Mouse (Mus musculus): ENCODE measurements around the gene Wwox. TPM values are rescaled to one million over a fixed set of nuclear protein-coding genes. Genes with fewer than 3 reads are reported as not detected.

Wwox gene
- polyA plus RNA-seq, 1 experiment from 2014 or later, result 11.5 TPM

DNA sequence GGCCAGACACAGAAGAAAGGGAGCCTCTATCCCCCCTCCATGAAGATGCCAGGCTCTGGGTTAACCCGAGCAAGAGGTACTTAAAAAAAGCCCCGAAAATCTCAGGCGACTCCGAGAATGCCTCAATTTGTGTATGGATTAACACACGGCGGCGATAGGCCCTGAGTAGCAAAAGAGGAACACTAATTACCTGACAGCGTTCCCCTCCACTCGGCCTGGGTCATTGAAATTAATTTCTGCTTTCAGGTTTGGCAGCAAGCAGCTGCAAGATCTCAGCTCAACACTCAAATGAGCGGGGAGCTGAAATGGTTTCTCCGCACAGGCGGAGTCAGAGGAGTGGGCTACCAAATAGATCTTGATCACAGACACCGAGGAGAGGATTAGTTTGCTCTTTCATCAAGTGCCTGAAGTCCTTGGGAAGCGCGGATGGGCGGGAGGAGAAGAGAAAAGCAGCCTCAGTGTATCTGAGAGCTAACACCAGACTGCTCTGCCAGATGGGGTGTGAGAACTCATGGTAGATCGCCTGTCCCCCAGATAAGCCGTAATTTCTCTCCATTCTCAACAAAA lies 445.7 kb downstream of the Wwox start:
- DNase-seq (ENCODE audit: low spot score), result no peak

DNA sequence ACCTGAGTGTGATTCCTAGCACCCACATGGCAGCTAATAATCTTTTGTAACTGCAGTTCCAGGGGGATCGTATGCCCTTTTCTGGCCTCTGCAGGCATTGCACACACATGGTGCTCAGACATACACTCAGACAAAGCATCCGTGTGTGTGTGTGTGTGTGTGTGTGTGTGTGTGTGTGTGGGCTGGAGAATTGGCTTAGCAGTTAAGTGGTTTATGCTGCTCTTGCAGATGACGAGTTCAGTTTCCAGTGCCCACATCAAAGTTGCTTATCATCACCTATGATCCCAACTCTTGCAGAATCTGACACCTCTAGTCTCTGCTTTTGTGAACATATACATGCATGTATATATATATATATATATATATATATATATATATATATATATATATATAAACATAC lies 448.9 kb downstream of the Wwox start:
- DNase-seq (ENCODE audit: low spot score), result no peak

DNA sequence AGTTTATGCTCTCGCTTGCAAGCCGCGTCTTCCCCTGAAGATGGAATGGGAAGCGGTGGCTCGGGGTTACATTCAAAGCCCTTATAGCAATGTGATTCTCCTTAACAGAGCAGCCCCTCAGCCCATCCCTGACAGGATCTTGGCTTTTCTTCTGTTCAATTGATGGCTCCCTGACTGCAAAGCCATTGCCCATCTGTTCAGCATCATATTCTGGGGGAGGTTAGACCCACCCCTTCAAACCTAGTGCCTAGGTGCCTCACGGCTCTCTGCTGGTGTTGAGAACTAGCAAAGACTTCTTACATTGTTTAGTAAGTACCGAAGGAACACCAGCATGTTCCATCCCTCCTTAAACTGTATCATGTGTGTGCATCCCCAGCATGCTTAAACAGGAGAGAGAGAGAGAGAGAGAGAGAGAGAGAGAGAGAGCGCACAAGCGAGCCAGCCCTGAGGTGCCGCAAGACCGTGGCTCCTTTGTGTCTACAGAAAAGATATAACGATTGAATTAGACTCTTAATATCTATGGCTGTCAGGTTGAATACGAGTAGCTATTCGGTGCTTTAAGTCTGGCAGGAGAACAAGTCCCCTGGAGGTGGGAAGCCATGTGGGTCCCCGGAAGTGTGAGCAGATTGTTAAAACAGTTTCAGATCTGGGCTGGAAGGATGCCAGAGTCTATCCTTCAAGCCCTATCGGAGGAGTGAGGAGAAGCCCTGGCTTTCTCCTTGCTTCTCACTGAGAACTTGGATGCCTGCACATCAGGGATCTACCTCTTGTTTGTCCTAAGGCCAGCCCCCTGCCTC lies 450.3 kb downstream of the Wwox start:
- no peak for DNase-seq (ENCODE audit: low spot score)

DNA sequence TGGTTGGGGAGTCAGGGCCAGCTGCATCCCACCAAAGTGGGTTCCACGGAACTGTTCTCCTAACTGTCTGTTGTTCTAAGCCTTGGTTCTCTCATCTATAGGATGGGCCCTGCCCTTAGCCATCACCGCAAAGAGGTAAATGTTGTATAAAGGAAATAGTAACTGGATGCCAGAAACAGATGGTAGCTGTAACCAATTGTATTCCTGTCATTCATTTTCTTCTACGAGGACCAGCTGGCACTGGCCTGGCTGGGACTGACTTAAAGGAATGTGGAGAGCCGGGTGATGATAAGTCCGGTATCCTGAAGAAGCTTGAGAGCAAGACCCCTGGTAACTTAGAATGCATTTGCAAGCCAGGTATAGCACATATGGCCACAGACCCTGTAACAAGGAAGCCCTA lies 451.0 kb downstream of the Wwox start:
- DNase-seq (ENCODE audit: low spot score), result no peak

DNA sequence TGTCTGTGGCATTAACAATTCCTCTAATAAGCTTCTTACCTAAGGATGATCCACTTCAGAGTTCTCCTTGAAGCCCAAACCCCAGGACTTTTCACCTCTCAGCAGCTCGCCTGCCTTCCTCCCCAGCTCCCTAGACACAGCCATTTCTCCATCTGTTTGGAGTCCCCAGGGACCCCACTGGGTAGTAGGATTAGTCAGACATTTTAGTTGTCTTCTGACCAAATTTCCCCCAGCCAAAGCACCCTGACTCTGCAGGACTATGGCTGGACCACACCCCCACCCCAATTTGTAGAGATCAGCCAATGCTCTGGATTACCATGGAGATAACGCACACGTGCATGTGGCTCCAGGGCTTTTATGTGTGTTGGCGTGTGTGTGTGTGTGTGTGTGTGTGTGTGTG lies 451.8 kb downstream of the Wwox start:
- no peak for DNase-seq (ENCODE audit: low spot score)

DNA sequence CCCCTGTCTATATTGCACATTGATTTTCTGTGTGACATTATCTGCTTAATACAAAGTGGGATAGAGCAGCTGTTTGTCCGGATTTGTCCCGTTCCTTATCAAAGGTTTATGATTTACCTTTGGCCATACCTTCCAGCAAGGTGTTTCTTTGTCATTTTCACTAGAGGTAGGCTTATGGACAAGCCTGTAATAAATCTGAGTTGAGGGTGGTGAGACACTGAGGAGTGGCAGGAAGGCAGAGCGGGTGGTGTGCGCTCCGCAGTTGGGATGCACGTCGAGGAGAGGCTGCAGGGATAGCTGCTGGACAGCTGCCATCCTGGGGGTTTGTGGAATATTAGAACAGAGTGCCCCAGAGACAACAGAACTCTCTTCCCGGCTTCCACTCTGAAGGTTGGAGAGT lies 458.0 kb downstream of the Wwox start:
- no peak for DNase-seq (ENCODE audit: low spot score)

DNA sequence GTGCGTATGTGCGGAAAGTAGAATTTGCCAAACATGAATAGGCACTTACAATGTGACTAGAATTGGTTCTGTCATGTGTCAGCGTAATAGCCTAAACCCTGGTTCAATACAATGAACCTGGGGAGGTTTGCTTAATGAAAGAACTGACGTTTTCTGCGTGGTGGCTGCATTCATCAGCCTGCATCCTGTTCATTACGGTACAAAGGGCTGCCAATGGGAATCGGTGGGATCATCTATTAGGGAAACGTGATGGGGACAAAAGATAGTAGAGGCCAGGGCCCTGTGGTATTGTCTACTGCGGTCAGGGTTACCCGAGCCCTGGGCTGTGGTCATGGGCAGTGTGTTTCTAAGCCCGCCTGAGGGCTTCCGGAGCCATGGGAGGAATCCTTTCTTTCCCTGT lies 459.7 kb downstream of the Wwox start:
- DNase-seq (ENCODE audit: low spot score), result no peak

DNA sequence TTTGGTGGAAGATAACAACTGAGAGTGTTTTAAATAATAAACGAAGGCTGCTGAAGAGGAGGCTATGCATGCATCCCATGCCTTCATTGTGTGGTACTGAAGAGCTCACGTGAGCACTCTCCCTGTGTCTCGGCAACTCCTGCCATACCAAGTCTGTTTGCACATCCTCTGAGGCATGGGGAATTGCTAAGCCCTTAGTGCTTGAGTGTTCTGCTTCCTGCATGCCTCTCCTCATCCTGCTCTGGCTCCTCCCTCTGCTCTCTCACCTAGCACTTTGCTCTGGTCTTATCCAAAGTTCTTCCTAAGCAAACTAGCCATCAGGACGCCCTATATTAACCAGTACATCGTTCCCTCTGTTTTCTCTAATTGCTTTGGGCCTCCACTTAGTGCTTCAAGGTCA lies 463.1 kb downstream of the Wwox start:
- no peak for DNase-seq (ENCODE audit: low spot score)

DNA sequence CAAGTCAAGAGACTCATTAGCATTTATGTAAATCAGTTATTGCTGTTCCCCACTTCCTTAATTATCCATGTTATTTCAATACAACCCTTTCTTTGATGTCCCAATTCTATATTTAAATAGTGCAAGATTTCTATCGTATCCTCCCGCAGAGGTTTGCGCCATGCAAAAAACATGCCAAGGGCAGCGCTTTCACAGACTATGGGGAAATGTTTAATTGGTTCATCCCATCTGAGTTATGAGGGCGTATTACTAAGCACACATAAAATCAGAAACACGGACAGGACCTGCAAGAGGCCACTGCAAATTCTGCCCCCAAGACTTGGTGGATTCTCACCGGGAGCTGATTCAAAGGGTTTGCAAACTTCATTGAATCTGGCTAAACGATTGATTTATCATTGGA lies 468.6 kb downstream of the Wwox start:
- no peak for DNase-seq (ENCODE audit: low spot score)

DNA sequence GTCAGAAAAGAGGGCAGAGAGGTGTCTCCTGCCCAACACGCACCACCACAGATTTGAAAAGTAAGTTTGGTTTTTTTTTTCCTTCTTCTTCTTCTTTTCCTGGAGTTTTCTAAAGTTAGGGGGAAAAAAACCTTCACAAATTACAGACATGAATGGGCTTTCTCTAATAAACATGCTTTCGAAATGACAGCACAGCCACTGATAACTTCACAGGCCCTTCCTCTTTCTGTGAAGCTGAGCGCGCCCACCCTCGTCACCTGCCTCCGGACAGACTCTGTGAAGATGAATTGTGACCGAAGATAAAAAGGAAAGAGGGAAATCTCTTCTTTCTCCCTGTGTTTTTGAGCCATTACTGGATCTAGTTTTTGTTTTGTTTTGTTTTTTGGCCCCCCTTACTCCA lies 469.1 kb downstream of the Wwox start:
- DNase-seq (ENCODE audit: low spot score), result no peak

DNA sequence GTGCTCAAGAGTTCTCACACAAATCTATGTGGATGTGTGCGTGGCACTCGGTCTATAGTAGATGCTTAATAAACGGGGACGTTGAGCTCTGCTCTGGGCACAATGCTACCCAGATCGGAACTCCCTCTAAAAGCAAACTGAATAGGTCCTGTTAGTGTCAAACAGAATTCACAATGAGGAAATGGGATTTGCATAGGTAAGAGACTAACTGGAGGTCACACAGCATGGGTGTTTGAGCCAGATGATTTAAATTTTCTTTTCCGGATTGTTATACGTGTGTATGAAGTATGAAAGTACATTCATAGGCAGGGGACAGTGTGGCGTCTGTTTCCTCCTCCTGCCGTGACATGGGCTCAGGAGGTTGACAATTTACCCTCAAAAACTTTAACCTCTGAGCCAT lies 469.7 kb downstream of the Wwox start:
- DNase-seq (ENCODE audit: low spot score), result no peak

DNA sequence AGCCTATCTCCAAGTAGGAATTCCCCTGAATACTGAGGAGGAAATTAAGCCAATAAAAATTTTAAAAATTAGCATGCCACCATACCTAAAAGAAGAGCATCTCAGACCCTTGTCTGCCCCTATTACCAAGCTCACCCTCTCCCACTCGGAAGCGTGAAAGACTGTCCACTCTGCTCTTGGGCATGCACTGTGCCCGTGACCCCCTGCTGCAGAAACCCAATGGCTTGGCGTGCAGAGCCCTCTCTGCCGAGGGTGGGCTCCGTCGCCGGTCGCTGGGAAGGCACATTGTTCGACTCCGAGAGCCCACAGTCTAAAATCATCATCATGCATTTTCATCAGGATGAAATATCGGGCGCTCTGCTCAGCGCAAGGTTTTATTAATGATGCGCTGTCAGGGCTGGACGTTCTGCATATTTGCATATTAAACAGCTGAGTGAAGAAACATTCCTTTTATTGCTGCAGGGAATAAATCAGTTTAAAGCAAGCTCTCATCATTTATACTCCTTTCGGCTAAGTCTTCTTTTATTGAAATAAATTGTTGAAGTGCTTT lies 471.7 kb downstream of the Wwox start:
- no peak for DNase-seq (ENCODE audit: low spot score)

DNA sequence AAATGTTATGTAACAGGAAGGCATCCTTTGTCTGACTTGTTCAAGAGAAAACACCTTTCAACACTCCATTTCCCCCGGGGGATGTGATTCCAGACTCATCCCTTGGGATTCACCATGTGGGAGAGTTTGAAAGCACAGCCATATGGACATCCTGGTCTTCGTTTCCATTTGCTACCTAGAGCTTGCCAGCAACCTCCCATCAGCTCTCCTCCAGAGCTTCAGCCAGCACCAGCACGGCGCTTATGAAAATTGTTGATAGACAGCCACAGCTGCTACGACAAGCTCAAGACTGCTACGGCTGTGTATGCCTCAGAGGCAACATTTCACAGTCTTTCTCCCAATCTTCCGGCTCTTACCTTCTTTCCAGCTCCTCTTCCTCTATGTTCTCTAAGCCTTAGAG lies 484.2 kb downstream of the Wwox start:
- no peak for DNase-seq (ENCODE audit: low spot score)

DNA sequence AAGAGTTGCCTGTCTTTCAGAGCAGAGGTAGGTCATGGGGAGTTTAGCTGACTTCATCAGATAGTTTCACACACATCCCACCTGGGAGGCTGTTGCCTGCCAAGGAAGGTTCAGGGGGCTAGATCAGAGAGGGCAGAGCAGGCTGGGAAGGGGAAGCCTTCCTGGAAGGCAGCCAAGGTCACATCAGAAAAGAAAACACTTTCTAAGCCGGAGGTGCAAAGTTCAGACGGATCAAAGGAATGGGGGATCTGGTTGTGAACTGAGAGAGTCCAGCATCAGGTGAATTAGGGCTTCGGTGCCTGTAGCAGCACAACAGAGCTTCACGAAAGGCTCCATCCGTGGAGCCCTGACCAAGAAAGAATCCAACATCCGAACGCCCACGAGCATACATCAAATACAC lies 488.0 kb downstream of the Wwox start:
- DNase-seq (ENCODE audit: low spot score), result no peak

DNA sequence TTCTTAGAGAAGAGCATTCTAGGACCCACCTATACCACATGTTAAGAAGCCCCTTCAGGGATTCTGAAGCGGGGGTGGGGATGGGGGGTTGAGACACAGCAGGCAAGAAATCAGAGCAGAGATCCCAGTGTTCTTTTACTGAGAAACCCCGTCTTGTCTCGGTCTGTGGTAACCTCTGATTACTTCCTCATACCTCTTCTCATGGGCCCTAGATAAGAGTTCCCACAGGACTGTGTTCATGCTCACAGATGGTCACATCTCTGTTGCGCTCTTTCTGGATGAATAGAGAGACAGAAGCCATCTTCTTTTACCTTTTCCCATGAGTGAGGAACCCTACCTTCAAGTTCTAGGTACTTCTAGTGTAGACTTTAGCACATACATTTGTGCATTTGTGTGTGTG lies 488.5 kb downstream of the Wwox start:
- DNase-seq (ENCODE audit: low spot score), result no peak

DNA sequence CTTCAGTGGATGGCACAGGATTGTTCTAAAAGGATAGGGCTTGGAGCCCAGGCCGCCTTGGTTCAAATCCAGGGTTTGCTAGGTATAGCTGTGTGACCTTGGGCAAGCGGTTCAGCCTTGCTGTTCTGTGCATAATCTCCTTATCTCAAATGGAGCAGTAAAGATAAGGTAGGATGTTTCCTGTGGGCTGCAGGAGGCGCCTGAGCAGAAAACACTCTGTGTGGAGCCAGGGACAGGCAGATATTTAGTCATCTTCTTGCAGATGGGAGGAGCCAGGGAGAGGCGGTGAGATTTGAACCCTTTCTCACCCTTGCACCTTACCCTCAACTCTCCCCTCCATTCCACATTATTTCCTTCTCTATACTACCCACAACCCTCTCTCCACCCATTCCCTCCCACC lies 490.1 kb downstream of the Wwox start:
- DNase-seq (ENCODE audit: low spot score), result no peak

DNA sequence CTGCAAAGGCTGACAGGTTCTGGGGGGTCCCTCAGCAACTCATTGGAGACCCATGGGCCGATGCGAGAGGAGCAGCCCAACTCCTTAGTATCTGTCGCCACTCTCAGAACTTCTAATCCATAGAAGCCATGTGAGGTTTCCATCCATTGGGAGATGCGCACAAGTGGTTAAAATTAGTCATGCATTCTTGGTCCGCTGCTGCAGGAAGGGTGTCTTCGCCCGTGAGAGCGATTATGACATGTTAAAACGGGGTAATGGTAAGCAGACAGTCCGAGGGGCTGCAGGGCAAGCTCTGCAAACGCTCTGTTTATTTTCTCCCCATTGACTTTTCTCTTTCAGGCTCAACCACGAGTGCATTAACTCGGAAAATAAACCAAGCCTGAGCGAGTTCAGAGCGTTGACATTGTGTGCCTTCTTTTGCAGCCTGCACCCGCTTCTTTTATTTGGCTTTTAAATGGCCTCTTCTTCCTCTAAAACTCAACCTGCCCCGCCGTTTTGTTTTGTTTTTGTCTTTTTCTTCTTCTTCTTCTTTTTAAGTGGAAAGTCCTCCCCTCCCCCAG lies 492.7 kb downstream of the Wwox start:
- DNase-seq (ENCODE audit: low spot score), result no peak

DNA sequence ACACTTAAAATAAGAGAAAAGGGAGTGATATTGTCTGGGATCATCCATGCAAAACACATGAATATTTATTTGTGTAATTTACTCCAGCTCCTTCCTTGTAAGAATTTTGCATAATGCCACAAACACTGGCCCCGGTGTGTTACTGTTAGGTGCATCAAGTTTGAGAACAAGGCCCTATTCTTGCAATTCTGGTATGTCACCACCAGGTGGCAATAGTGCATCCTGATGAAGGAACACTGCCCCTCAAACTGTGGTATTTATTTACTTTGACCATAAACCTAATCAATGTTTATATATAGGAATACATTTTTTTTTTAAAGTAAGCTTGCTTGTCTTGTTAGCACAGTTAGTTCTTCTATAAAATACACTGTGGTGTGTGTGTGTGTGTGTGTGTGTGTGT lies 493.8 kb downstream of the Wwox start:
- DNase-seq (ENCODE audit: low spot score), result peak; percentile 16

DNA sequence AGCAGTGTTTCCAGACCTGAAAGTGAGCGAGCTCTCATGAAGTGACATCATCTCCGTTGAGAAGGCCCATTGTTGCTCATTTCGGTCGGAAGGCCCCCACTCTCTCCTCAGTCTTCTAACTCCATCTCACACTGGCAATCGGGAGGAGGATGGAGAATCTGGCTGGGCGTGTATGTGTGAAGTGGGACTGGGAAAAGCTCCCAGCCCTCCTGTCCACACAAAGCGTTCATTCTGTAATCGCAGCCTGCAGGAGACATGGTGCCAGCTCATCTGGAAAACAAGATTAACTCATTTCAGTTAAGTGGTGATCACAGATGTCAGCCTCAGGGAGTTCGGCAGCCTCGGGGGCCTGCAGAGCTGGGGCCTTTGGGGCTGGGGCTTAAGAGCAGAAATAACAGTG lies 497.4 kb downstream of the Wwox start:
- DNase-seq (ENCODE audit: low spot score), result no peak

DNA sequence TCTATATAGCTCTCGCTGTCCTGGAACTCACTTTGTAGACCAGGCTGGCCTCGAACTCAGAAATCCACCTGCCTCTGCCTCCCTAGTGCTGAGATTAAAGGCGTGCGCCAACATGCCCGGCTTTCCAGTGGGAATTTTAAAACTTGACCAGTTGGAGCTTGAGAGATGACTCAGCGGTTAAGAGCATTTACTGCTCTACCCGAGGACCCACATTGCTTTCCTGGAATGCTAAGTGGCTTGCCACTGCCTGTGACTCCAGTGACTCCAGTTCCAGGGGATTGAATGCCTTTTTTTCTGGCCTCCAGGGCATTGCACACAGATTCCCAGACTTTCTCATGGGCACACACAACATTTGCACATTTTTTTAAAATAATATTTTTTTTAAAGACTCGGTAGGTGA lies 499.9 kb downstream of the Wwox start:
- DNase-seq (ENCODE audit: low spot score), result no peak

DNA sequence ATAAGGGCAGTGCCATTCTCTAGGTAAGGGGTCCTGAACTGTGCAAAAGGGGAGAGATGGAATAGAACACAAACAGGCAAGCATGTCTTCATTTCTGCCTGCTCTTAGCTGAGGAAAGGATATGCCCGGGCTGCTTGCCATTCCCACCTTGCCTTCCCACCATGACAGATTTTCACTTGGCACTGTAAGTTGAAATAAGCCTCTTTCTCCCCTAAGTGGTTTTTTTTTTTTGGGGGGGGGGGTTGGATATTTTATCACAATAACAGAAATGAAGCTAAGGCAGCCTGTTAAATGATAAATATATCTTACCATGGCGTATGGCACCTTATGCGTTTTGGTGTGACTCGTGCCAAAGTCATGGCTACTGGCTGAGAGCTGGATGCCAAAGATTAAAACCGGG lies 501.6 kb downstream of the Wwox start:
- no peak for DNase-seq (ENCODE audit: low spot score)

DNA sequence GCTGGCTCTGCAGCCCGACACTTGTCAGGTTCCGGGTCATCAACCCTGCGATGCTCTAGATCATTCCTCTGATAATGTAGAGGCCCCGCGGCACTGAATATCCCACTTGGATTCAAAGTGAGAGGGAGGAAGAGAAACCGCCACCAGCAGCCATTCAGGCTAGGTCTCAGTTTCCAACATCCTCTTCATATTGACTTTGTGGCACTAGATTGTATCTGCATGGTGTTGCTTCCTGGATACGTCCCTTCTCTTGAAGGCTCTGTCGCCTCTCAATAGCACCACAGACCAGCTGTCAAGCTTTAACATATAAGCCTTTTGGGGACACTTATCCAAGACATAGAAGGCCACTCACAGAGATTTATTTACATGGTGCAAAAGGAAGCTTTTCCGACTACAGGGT lies 502.2 kb downstream of the Wwox start:
- DNase-seq (ENCODE audit: low spot score), result no peak

DNA sequence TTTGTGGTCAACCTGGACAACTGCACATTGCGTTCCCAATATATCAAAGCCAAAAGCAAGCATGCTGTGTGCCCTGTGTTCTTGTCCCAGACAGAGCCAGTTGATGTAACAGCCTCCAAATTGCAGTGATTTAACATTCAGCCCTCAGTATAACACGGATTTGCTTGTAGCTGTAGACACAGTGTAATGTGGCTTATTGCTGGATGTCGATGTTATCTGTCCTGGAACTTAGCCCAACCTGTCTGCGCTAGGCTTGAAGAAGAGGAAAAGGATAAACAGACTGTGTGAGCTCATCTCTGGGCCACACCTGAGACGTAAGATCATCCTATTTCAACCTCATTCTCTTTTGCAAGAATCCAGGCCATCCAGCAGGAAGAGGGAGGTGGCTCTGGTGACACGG lies 508.5 kb downstream of the Wwox start:
- no peak for DNase-seq (ENCODE audit: low spot score)

All from thymus, postnatal 0 days (tissue).